Mouse (Mus musculus) liver, embryonic 16.5 days (tissue): ENCODE measurements around the gene Wdfy3. TPM values are rescaled to one million over a fixed set of nuclear protein-coding genes. Genes with fewer than 3 reads are reported as not detected.

Experiments used
- ATAC-seq: fragments of 200-750 bp; cut with Nextera tagmentation; 2 replicates; pipeline ENCODE4 v1.8.0; 2017; ENCODE audit warnings: low read depth, mild to moderate bottlenecking, moderate number of reproducible peaks, moderate library complexity
- H3K27ac ChIP-seq: fragments of 300-500 bp; sonication (generic); 2 replicates; pipeline ENCODE4 v1.5.1; 2014; ENCODE audit warnings: mild to moderate bottlenecking, low read length
- H3K27me3 ChIP-seq: fragments of 300-500 bp; sonication (generic); 2 replicates; pipeline ENCODE4 v1.6.1; 2014; ENCODE audit warnings: low read depth, low read length, mixed read lengths; ENCODE audit not compliant: control insufficient read depth, insufficient read depth
- H3K36me3 ChIP-seq: fragments of 300-500 bp; sonication (generic); 2 replicates; pipeline ENCODE4 v1.6.1; 2014; ENCODE audit warnings: mild to moderate bottlenecking; ENCODE audit not compliant: control insufficient read depth, insufficient read depth
- H3K4me1 ChIP-seq: fragments of 300-500 bp; sonication (generic); 2 replicates; pipeline ENCODE4 v1.6.1; 2014; ENCODE audit warnings: low read depth, low read length, mixed read lengths; ENCODE audit not compliant: control insufficient read depth
- H3K4me2 ChIP-seq: fragments of 300-500 bp; sonication (generic); 2 replicates; pipeline ENCODE4 v1.6.1; 2014; ENCODE audit warnings: low read depth, low read length, mixed read lengths
- H3K4me3 ChIP-seq: fragments of 300-500 bp; sonication (generic); 2 replicates; pipeline ENCODE4 v1.5.1; 2014; ENCODE audit warnings: low read depth, mild to moderate bottlenecking, low read length
- H3K9ac ChIP-seq: fragments of 300-500 bp; sonication (generic); 2 replicates; pipeline ENCODE4 v1.6.1; 2014; ENCODE audit warnings: low read depth, low read length
- H3K9me3 ChIP-seq: fragments of 300-500 bp; sonication (generic); replicated peaks from 2 replicates; pipeline ENCODE4 v1.6.1; 2016; ENCODE audit warnings: low read length; ENCODE audit not compliant: control insufficient read depth
- WGBS: fragments of 180-500 bp; shearing (Covaris S2); extraction: QIAGEN DNeasy Blood & Tissue Kit; methylation state at CpG from one replicate; pipeline ENCODE4 v1.1.7; 2014; ENCODE audit not compliant: insufficient replicate concordance; 5-methylcytosine and 5-hydroxymethylcytosine counted together
- polyA plus RNA-seq: library from polyadenylated mRNA; unstranded; fragments of >200 nt; fragmentation: Nextera tagmentation; extraction: Ambion mirVana; gene quantifications from 2 replicates; pipeline ENCODE4 v1.2.1, GENCODE M21; 2015

Gene Wdfy3
- polyA plus RNA-seq, 1 experiment from 2014 or later, result 4.4 TPM

DNA sequence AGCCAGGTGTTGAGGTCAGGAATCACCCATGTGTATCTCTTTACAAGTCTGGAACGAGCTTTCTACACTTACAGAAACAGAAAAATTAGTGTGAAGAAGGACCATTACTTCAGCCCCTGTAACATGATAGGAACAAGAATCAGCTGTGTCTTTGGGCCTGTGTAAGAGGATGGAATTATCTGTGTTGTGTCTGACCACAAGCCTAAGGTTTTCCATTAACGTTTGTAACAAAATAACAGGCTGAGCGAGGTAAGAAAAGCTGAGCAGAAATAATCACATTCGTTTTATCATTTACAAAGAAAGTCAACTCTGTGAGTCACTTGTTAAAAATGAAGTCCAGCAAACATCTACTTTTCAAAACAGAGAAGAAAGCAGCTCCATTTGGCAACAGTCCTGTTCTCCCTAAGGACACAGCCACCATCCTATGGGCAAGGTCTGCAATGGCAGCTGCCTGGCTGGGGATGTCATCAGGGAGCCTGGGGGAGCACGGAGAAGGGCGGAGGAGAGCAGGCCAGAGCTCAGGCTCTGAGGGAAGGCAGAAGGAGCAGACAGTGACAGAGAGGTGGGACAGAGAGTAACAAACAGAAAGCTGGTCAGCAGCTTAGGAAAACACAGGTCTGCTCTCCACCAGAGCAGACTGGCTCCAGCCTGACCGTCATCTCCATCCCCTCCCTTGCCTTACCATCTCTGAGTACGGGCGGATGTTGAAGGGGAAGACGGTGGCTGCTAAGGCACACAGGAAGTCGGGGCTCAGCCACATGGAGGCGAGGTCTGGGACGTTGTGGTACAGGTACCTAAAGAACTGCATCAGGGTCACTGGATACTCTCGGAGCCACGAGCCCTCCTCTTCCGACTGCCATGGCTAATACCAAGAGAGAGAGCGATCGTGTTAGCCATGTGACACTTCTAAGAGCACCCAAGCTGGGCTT lies 173.7 kb downstream of the Wdfy3 start:
- ATAC-seq, result no peak
- Histone ChIP-seq H3K36me3 (peaks cover 10% of the 10 kb centered on the region), H3K4me1 (no peaks in the 10 kb centered on the region), H3K9ac (no peak overlapping the region), H3K27me3 (no peaks in the 10 kb centered on the region), H3K27ac (no peak overlapping the region), H3K4me3 (no peak overlapping the region), H3K4me2 (no peak overlapping the region), H3K9me3 (no peaks in the 10 kb centered on the region)
- 73% methylated on average over 18 of the region's 18 CpGs for WGBS

DNA sequence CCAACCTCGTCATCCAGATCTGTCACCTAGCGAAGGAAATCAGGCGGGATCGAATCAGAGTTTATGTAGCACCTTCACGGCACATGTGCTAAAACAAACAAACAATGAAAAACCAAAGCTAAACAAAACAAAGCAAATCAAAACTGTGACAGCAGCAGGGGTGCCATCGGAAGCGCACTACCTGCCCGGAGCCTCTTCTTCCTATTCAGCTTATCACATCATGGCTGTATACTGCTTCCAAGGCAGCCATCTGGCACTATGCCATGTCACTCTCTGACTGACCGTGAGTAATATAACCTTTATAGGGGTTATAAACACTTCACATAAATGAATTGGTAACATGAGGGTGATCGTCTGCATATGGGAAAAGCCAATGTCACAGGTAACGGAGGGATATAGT lies 174.6 kb downstream of the Wdfy3 start:
- H3K4me1 ChIP-seq, result no peaks in the 10 kb centered on the region
- ATAC-seq, result no peak
- H3K36me3 ChIP-seq, result peaks cover 10% of the 10 kb centered on the region
- H3K9ac ChIP-seq, result no peak overlapping the region
- H3K9me3 ChIP-seq, result no peaks in the 10 kb centered on the region
- no peak overlapping the region for H3K4me3 ChIP-seq
- H3K27me3 ChIP-seq, result no peaks in the 10 kb centered on the region
- H3K27ac ChIP-seq, result no peak overlapping the region
- H3K4me2 ChIP-seq, result no peak overlapping the region
- 83% methylated on average over 11 of the region's 11 CpGs for WGBS

GRCm38 (mm10) chr5:101893820-101894515 lies 175.8 kb downstream of the Wdfy3 start:
- Histone ChIP-seq H3K36me3 (peaks cover 12% of the 10 kb centered on the region), H3K27ac (no peak overlapping the region), H3K9me3 (no peaks in the 10 kb centered on the region), H3K4me2 (no peak overlapping the region), H3K4me1 (no peaks in the 10 kb centered on the region), H3K9ac (no peak overlapping the region), H3K27me3 (no peaks in the 10 kb centered on the region), H3K4me3 (no peak overlapping the region)
- no peak for ATAC-seq
- 69% methylated on average over 13 of the region's 13 CpGs for WGBS

GRCm38 (mm10) chr5:101891694-101892416 lies 177.9 kb downstream of the Wdfy3 start:
- Histone ChIP-seq H3K9me3 (no peaks in the 10 kb centered on the region), H3K4me2 (no peak overlapping the region), H3K36me3 (peaks cover 10% of the 10 kb centered on the region), H3K9ac (no peak overlapping the region), H3K4me3 (no peak overlapping the region), H3K4me1 (no peaks in the 10 kb centered on the region), H3K27ac (no peak overlapping the region), H3K27me3 (no peaks in the 10 kb centered on the region)
- 73% methylated on average over 6 of the region's 6 CpGs for WGBS
- no peak for ATAC-seq

DNA sequence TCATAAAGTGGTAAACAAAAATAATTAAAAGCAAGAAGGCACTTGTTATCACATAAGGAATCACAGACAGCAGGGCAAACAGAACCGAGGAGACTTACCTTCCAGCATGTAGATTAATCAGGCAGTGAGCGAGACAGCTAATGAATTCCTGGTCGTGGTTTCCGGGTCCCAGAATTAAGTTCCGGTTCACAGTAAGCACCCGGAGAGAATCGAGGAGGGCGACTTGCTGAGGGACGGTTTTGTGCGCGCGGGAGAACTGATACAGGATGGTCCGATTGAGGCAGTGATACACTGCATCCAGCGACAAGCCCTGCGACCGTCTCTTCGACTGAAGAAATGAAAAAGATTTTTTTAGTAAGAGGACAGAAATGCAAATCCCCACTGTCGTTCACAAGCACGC lies 181.7 kb downstream of the Wdfy3 start:
- no peak overlapping the region for H3K27ac ChIP-seq
- H3K27me3 ChIP-seq, result no peaks in the 10 kb centered on the region
- no peak for ATAC-seq
- H3K4me2 ChIP-seq, result no peak overlapping the region
- no peaks in the 10 kb centered on the region for H3K9me3 ChIP-seq
- no peak overlapping the region for H3K4me3 ChIP-seq
- H3K9ac ChIP-seq, result no peak overlapping the region
- H3K4me1 ChIP-seq, result no peaks in the 10 kb centered on the region
- peaks cover 27% of the 10 kb centered on the region for H3K36me3 ChIP-seq
- WGBS, result 86% methylated on average over 19 of the region's 19 CpGs

GRCm38 (mm10) chr5:101885039-101885438 lies 184.7 kb downstream of the Wdfy3 start:
- no peak for ATAC-seq
- Histone ChIP-seq H3K36me3 (peaks cover 30% of the 10 kb centered on the region), H3K9ac (no peak overlapping the region), H3K4me1 (no peaks in the 10 kb centered on the region), H3K27me3 (no peaks in the 10 kb centered on the region), H3K9me3 (no peaks in the 10 kb centered on the region), H3K27ac (no peak overlapping the region), H3K4me2 (no peak overlapping the region), H3K4me3 (no peak overlapping the region)
- 84% methylated on average over 12 of the region's 12 CpGs for WGBS

DNA sequence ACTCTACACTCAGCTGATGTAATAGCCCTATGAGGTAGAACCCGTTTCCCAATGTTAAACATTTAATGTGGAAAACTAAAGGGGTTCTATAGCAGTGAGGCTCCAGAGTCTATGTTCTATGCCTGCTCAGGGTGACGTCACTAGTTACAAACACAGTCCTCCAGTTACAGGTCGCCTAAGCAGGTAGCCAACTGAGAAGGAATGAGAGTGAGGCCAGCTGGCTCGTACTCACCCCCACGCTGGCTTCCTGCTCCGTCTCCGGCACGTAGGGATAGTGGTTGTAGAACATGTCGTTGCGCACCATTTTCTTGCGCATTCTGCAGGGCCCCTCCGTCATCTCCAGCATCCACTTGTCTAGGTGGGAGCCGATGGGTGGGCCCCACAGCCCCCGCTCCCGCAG lies 187.5 kb downstream of the Wdfy3 start:
- no peaks in the 10 kb centered on the region for H3K27me3 ChIP-seq
- WGBS, result 87% methylated on average over 15 of the region's 15 CpGs
- no peak overlapping the region for H3K4me2 ChIP-seq
- no peak overlapping the region for H3K9ac ChIP-seq
- no peak for ATAC-seq
- H3K36me3 ChIP-seq, result peaks cover 27% of the 10 kb centered on the region
- H3K4me3 ChIP-seq, result no peak overlapping the region
- no peaks in the 10 kb centered on the region for H3K4me1 ChIP-seq
- H3K9me3 ChIP-seq, result no peaks in the 10 kb centered on the region
- no peak overlapping the region for H3K27ac ChIP-seq

DNA sequence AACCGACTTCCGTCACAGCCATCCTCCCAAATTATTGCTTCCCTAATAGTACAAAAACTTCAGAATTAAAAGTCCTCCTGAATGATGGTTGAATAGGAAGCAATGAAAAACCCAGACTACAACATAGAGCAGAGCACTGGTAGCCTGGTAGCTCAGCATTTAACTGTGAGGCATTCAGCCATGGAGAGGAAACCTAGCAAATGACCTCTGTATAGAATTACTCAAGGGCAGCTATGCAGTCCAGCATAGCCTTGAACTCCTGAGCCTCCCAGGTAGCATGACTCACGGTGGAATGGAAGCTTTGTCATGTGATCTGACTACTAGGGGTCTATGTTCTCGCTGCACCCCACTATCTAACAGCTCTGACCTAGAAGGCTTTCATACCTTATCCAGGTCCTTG lies 189.8 kb downstream of the Wdfy3 start:
- no peak overlapping the region for H3K27ac ChIP-seq
- no peak overlapping the region for H3K9ac ChIP-seq
- WGBS, result 75% methylated on average over 4 of the region's 4 CpGs
- no peak overlapping the region for H3K4me3 ChIP-seq
- H3K36me3 ChIP-seq, result peaks cover 14% of the 10 kb centered on the region
- no peaks in the 10 kb centered on the region for H3K9me3 ChIP-seq
- no peaks in the 10 kb centered on the region for H3K27me3 ChIP-seq
- ATAC-seq, result no peak
- no peak overlapping the region for H3K4me2 ChIP-seq
- H3K4me1 ChIP-seq, result no peaks in the 10 kb centered on the region
